Mouse (Mus musculus) kidney, adult 2 months (tissue): ENCODE data around the gene Opa3.

Experiments
- CTCF ChIP-seq: fragments of 200-500 bp; conservative IDR thresholded peaks from 2 replicates; pipeline ENCODE4 v1.5.1; 2011; ENCODE audit warnings: low read depth, mild to moderate bottlenecking, control low read depth, low read length, moderate library complexity, mixed read lengths; ENCODE audit not compliant: insufficient read depth, insufficient read length
- POLR2A ChIP-seq: fragments of 200-500 bp; IDR thresholded peaks from one replicate; pipeline ENCODE4 v1.6.1; 2011; ENCODE audit warnings: low read depth, low read length, control low read depth

DNA sequence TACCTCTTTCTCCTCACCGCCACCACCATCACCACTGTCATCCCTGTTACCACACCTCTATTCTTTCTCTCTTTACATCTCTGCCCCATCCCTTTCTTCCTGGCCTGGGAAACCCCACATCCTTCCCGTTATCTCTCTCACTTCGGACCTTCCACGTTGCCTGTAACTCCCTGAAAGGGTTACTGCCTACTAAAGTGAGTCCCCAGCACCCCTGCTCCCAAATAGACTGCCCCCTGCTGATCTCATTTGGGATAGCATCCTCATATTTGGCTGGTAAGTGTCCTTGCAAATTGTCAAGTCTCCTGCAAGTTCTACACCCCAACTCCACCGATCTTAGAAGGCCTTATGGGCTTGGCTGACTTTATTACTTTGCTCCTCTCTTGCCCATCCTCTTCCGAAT is 31.5 kb upstream of the Opa3 start:
- TF ChIP-seq CTCF (peak; percentile 64), POLR2A (no peak)
